Mouse (Mus musculus): ENCODE results near the gene Naa25. TPM values are rescaled to one million over a fixed set of nuclear protein-coding genes. Genes with fewer than 3 reads are reported as not detected.

Naa25 gene
- 14.5 and 21.9 TPM in 2 replicates for polyA plus RNA-seq (2015; fragmentation: Nextera tagmentation; extraction: Ambion mirVana)

GRCm38 (mm10) chr5:121397187-121398145 lies at the start of gene Naa25:
Naa25 (plus strand) TSS chr5:121397936.

GRCm38 (mm10) chr5:121385461-121386119 lies 12.1 kb upstream of the Naa25 start, which contains the start of gene Trafd1:
Trafd1 (minus strand) TSS chr5:121385632.

GRCm38 (mm10) chr5:121451644-121452025 lies 53.9 kb downstream of the Naa25 start, which contains the start of gene Tmem116:
Tmem116 (plus strand) TSS chr5:121451893.

GRCm38 (mm10) chr5:121452026-121452869 lies 54.5 kb downstream of the Naa25 start, which contains the start of gene Erp29:
Erp29 (minus strand) TSS chr5:121452506.

Other genes starting within 250 kb of the Naa25 start
- 13.5 and 18.6 TPM in 2 replicates for gene Ptpn11, start 206.5 kb upstream of the Naa25 start, polyA plus RNA-seq (2015; fragmentation: Nextera tagmentation; extraction: Ambion mirVana)
- 524 and 568 TPM in 2 replicates for gene Rpl6, start 193.5 kb upstream of the Naa25 start, polyA plus RNA-seq (2015; fragmentation: Nextera tagmentation; extraction: Ambion mirVana)
- 3.1 and 4.3 TPM in 2 replicates for gene Hectd4, start 177.7 kb upstream of the Naa25 start, polyA plus RNA-seq (2015; fragmentation: Nextera tagmentation; extraction: Ambion mirVana)
- 54.6 and 67.4 TPM in 2 replicates for gene Trafd1, start 12.3 kb upstream of the Naa25 start, polyA plus RNA-seq (2015; fragmentation: Nextera tagmentation; extraction: Ambion mirVana)
- gene Tmem116, start 54.0 kb downstream of the Naa25 start, polyA plus RNA-seq (2015; fragmentation: Nextera tagmentation; extraction: Ambion mirVana), result 2.1 and 5.5 TPM in 2 replicates
- 116 and 122 TPM in 2 replicates for gene Erp29, start 54.6 kb downstream of the Naa25 start, polyA plus RNA-seq (2015; fragmentation: Nextera tagmentation; extraction: Ambion mirVana)
- gene Adam1b, start 105.5 kb downstream of the Naa25 start, polyA plus RNA-seq (2015; fragmentation: Nextera tagmentation; extraction: Ambion mirVana), result not detected in 2 replicates
- 0.71 and 0.99 TPM in 2 replicates for gene Adam1a, start 147.5 kb downstream of the Naa25 start, polyA plus RNA-seq (2015; fragmentation: Nextera tagmentation; extraction: Ambion mirVana)
- not detected in 2 replicates for gene Gm42878, start 147.5 kb downstream of the Naa25 start, polyA plus RNA-seq (2015; fragmentation: Nextera tagmentation; extraction: Ambion mirVana)
- gene Mapkapk5, start 148.0 kb downstream of the Naa25 start, polyA plus RNA-seq (2015; fragmentation: Nextera tagmentation; extraction: Ambion mirVana), result 28.0 and 43.6 TPM in 2 replicates
- 233 and 493 TPM in 2 replicates for gene Aldh2, start 195.9 kb downstream of the Naa25 start, polyA plus RNA-seq (2015; fragmentation: Nextera tagmentation; extraction: Ambion mirVana)
- gene Acad12, start 221.0 kb downstream of the Naa25 start, polyA plus RNA-seq (2015; fragmentation: Nextera tagmentation; extraction: Ambion mirVana), result 5.8 and 9.6 TPM in 2 replicates

Measured in adrenal gland, postnatal 0 days (tissue).